Mouse (Mus musculus) ES-E14 (cell line): Measurements from ENCODE around the gene Lpp. TPM values are rescaled to one million over a fixed set of nuclear protein-coding genes. Genes with fewer than 3 reads are reported as not detected.

Experiments used
- DNase-seq: peaks from one replicate; pipeline ENCODE4 v3.0.0-alpha.2; 2013; ENCODE audit warnings: low read depth, low spot score
- H3K27ac ChIP-seq: 2 replicates; pipeline ENCODE4 v1.5.1; 2012; ENCODE audit warnings: low read depth, mild to moderate bottlenecking, low read length, moderate library complexity, mixed read lengths; ENCODE audit not compliant: poor library complexity, insufficient read depth, severe bottlenecking
- H3K36me3 ChIP-seq: 2 replicates; pipeline ENCODE4 v1.6.1; 2012; ENCODE audit warnings: mild to moderate bottlenecking, low read length, moderate library complexity, mixed read lengths; ENCODE audit not compliant: control insufficient read depth, poor library complexity, insufficient read depth, severe bottlenecking
- H3K4me1 ChIP-seq, 2 experiments: fragments of 150-350 bp in 1 of 2; sonication (generic) in 1 of 2; 2 replicates each; pipeline ENCODE4 v1.6.1; 2012; ENCODE audit warnings: low read length in 2 of 2, mild to moderate bottlenecking in 1 of 2, mixed read lengths in 1 of 2; ENCODE audit not compliant: control insufficient read depth in 2 of 2, insufficient read depth in 2 of 2, poor library complexity in 1 of 2
- H3K4me3 ChIP-seq, 2 experiments: fragments of 150-350 bp in 1 of 2; sonication (generic) in 1 of 2; 2 replicates each; pipeline ENCODE4 v1.5.1; 2012; ENCODE audit warnings: low read length in 2 of 2, low read depth in 1 of 2, mild to moderate bottlenecking in 1 of 2, mixed read lengths in 1 of 2; ENCODE audit not compliant: insufficient read depth in 1 of 2, poor library complexity in 1 of 2, severe bottlenecking in 1 of 2
- H3K9ac ChIP-seq: 2 replicates; pipeline ENCODE4 v1.6.1; 2012; ENCODE audit warnings: low read depth, mild to moderate bottlenecking, low read length, mixed read lengths; ENCODE audit not compliant: poor library complexity, insufficient read depth, severe bottlenecking
- H3K9me3 ChIP-seq: fragments of 150-350 bp; sonication (generic); 2 replicates; pipeline ENCODE4 v1.6.1; 2012; ENCODE audit warnings: low read depth, mild to moderate bottlenecking, low read length; ENCODE audit not compliant: control insufficient read depth, insufficient read depth
- CHD2 ChIP-seq: IDR thresholded peaks from 2 replicates; pipeline ENCODE4 v1.6.1; 2014; ENCODE audit warnings: mild to moderate bottlenecking, low read depth, low read length, inconsistent platforms
- HCFC1 ChIP-seq: IDR thresholded peaks from 2 replicates; pipeline ENCODE4 v1.6.1; 2012; ENCODE audit warnings: low read length, inconsistent platforms, borderline replicate concordance; ENCODE audit not compliant: insufficient read depth
- MAFK ChIP-seq: IDR thresholded peaks from 2 replicates; pipeline ENCODE4 v1.6.1; 2014; ENCODE audit warnings: mild to moderate bottlenecking, low read depth, low read length, inconsistent platforms; ENCODE audit not compliant: insufficient read depth
- ZC3H11A ChIP-seq: IDR thresholded peaks from 2 replicates; pipeline ENCODE4 v1.6.1; 2012; ENCODE audit warnings: low read depth, mild to moderate bottlenecking, inconsistent platforms, low read length, borderline replicate concordance
- ZNF384 ChIP-seq: IDR thresholded peaks from 2 replicates; pipeline ENCODE4 v1.6.1; 2012; ENCODE audit warnings: low read depth, low read length, inconsistent platforms
- in situ Hi-C, 2 experiments: fragments of 600-800 bp; cut with MboI; formaldehyde crosslinking; loops; one replicate each; pipeline ENCODE4 v1.15.1; 2025; ENCODE audit warnings: low sequenced_read_pairs in 2 of 2, inconsistent platforms in 1 of 2; ENCODE audit not compliant: unreplicated experiment in 2 of 2
- total RNA-seq: library from RNA; depleted of rRNA; stranded (reverse); fragments of 300-350 nt; gene quantifications from 2 replicates; pipeline ENCODE4 v1.2.3, GENCODE M21; 2012

The Lpp gene
- total RNA-seq, 1 experiment, result 31.4 TPM

DNA sequence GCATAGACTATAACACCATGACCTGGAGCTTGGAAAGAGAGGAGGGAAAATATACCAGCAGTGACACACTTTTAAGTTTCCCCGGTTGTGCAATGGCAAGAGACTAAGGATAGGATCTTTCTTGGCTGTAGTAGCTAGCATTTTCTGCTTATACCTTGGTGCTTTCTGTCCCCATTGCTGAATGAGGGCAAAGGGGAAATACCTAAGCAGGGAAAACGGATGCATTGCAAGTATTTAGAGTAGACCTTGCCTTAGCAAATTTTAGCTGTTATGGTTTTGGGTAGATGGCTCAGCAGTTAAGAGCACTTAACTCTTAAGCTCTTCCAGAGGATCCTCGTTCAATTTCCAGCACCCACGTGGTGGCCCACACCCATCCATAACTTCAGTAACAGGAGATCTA lies 436.6 kb downstream of the Lpp start:
- H3K36me3 ChIP-seq, result no peaks in the 10 kb centered on the region
- H3K4me1 ChIP-seq, result no peaks in the 10 kb centered on the region
- no peak for TF ChIP-seq ZC3H11A
- TF ChIP-seq HCFC1, result no peak
- TF ChIP-seq MAFK, result no peak
- no peak for TF ChIP-seq CHD2
- TF ChIP-seq ZNF384, result no peak
- in situ Hi-C loops, result no loop called here
- no peak overlapping the region for H3K4me3 ChIP-seq
- no peak for DNase-seq
- H3K9ac ChIP-seq, result no peak overlapping the region
- H3K27ac ChIP-seq, result no peak overlapping the region
- H3K9me3 ChIP-seq, result no peaks in the 10 kb centered on the region

DNA sequence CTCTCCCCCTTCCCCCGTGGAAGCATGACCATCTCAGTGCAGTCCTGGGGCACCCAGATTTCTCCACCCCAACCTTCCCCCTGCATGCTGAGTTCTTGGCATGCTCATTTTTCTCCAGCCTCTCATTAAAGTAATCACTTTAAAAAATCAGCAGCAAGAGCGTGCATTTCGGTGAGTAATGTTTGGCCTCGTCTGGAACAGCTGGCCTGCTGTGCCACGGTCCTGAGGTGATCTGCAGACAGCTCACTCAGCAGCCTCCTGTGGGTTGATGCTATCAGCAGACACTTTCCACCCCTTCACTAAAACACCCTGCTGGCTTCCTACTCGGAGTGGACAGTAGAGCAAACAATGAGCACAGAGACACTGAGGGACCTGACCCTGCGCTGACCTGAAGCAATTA lies 437.6 kb downstream of the Lpp start:
- H3K9ac ChIP-seq, result no peak overlapping the region
- peaks cover 0 to 2% of the 10 kb centered on the region in 2 experiments; a peak in 1 of 4 replicates for H3K4me1 ChIP-seq
- in situ Hi-C loops, result no loop called here
- no peaks in the 10 kb centered on the region for H3K9me3 ChIP-seq
- H3K4me3 ChIP-seq, result no peak overlapping the region
- DNase-seq, result no peak
- TF ChIP-seq MAFK (no peak), ZNF384 (no peak), HCFC1 (no peak), ZC3H11A (no peak), CHD2 (no peak)
- H3K36me3 ChIP-seq, result no peaks in the 10 kb centered on the region
- H3K27ac ChIP-seq, result no peak overlapping the region

DNA sequence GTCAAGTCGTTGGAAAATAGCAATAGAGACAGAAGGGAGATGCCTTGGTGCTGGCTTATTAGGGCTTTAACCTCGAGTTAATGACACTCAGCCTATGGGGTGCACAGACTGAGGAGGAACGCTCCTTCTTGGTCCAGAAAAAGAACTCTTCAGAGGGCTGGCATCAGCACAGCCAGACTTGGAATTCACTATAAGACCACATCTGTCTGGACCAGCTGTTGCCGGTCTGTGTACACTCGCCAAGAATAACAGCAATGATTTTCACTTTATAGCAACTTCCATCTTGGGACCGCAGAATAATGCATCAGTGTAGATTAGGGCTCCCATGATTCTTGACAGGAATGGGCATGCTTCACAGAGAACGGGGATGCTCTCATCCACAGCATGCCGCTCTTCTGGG lies 439.9 kb downstream of the Lpp start:
- no peak overlapping the region for H3K4me3 ChIP-seq
- in situ Hi-C loops, result no loop called here
- no peak for TF ChIP-seq ZC3H11A
- TF ChIP-seq ZNF384, result no peak
- TF ChIP-seq CHD2, result no peak
- no peak for TF ChIP-seq MAFK
- TF ChIP-seq HCFC1, result no peak
- H3K27ac ChIP-seq, result no peak overlapping the region
- no peak for DNase-seq
- no peaks in the 10 kb centered on the region for H3K36me3 ChIP-seq
- no peaks in the 10 kb centered on the region for H3K9me3 ChIP-seq
- H3K4me1 ChIP-seq, result peaks cover 2% of the 10 kb centered on the region in 2 experiments; a peak in 1 of 4 replicates
- no peak overlapping the region for H3K9ac ChIP-seq

DNA sequence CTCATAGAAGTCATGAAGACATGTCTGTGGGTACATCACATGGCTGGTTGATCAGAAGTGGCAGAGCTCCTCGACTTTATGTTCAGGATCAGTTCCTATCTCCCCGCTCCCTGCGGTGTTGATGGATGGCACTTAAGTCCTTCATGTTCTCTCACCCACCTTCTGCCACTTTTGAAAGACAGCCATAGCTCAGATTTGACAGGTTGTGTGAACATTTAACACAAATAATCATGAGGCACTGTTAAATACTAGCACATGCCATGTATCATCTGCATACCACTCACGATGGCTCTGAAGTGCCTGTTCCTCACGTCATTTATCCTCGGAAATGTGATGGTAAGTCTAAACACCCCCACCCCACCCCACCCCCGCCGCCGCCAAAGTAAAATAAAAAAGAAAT lies 441.2 kb downstream of the Lpp start:
- in situ Hi-C loops, result no loop called here
- DNase-seq, result no peak
- peaks cover 2% of the 10 kb centered on the region in 2 experiments; a peak in 1 of 4 replicates for H3K4me1 ChIP-seq
- no peak for TF ChIP-seq HCFC1
- no peak for TF ChIP-seq ZNF384
- TF ChIP-seq MAFK, result no peak
- TF ChIP-seq ZC3H11A, result no peak
- no peak for TF ChIP-seq CHD2
- H3K36me3 ChIP-seq, result no peaks in the 10 kb centered on the region
- no peak overlapping the region for H3K4me3 ChIP-seq
- no peak overlapping the region for H3K27ac ChIP-seq
- H3K9me3 ChIP-seq, result no peaks in the 10 kb centered on the region
- no peak overlapping the region for H3K9ac ChIP-seq

DNA sequence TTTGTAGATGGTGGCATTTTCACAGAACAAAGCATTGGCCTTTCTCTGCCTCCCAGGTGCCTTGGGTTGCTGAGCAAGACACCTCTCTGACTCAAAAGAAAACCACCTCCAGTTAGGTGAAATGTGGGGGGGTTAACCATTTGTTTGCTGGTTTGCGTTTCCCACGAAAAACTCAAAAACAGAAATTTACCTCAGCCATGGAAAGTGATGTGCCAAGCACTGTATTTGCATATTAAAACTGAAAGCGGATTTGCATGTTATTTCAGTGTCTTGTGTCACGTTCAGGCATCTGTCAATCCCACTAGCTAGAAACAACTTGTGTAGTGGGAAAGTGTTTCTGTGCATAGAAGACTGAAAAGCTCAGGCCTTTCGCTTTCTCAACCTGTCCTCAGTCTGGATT lies 443.2 kb downstream of the Lpp start:
- TF ChIP-seq HCFC1 (no peak), MAFK (no peak), ZC3H11A (no peak), ZNF384 (no peak), CHD2 (no peak)
- in situ Hi-C loops, result no loop called here
- no peak overlapping the region for H3K9ac ChIP-seq
- H3K4me3 ChIP-seq, result no peak overlapping the region
- H3K27ac ChIP-seq, result no peak overlapping the region
- DNase-seq, result no peak
- H3K9me3 ChIP-seq, result no peaks in the 10 kb centered on the region
- H3K36me3 ChIP-seq, result no peaks in the 10 kb centered on the region
- H3K4me1 ChIP-seq, result peaks cover 2% of the 10 kb centered on the region in 2 experiments; a peak in 1 of 4 replicates
